Mouse (Mus musculus): ENCODE measurements at regions not wholly inside any gene's neighbourhood (a gene's known extent, or its start where the extent isn't known, plus 50 kb on each side); places are given as distances from the start of the nearest gene placed in this dataset.

GRCm38 (mm10) chr1:184535691-184536090 is 196.7 kb downstream of the Hlx start:
- Histone ChIP-seq H3K36me3 (no peaks in the 10 kb centered on the region), H3K9ac (no peak overlapping the region), H3K4me3 (no peak overlapping the region), H3K4me1 (replicated peaks) (no peaks in the 10 kb centered on the region), H3K27ac (ENCODE audit: poor library complexity, severe bottlenecking) (no peak overlapping the region), H3K27me3 (replicated peaks) (no peaks in the 10 kb centered on the region), H3K4me2 (no peak overlapping the region), H3K9me3 (replicated peaks) (no peaks in the 10 kb centered on the region)
- WGBS, result 92% methylated on average over 3 of the region's 3 CpGs
- no peak for ATAC-seq (ENCODE audit: insufficient number of reproducible peaks, low FRiP score)

DNA sequence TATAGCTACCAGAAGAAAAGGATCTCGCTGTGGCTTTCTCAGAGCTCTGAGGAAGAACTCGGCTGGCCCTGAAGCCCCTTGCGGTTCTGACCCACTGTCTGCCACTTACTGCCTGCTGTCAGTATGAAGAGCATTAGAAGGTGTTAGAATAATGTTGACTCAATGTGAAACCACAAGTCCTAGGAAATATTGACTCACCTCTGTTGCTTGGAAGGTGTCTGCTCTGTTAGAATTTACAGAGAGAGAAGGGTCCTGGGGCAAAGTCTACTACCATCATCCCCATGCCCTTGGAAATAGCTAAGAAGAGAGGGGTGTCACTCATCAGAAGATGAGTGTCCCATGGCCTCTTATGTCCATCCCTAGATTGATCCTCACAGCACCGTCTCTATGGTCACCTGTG is 197.9 kb downstream of the Hlx start:
- H3K4me2 ChIP-seq, result no peak overlapping the region
- 83% methylated on average over 4 of the region's 4 CpGs for WGBS
- ATAC-seq (ENCODE audit: insufficient number of reproducible peaks, low FRiP score), result no peak

GRCm38 (mm10) chr1:184533870-184534269 is 198.5 kb downstream of the Hlx start:
- H3K36me3 ChIP-seq, result no peaks in the 10 kb centered on the region
- no peaks in the 10 kb centered on the region for H3K27me3 ChIP-seq (replicated peaks)
- H3K9ac ChIP-seq, result no peak overlapping the region
- WGBS, result 65% methylated on average over 5 of the region's 5 CpGs
- H3K4me3 ChIP-seq, result no peak overlapping the region
- H3K27ac ChIP-seq (ENCODE audit: poor library complexity, severe bottlenecking), result no peak overlapping the region
- H3K9me3 ChIP-seq (replicated peaks), result no peaks in the 10 kb centered on the region
- no peak overlapping the region for H3K4me2 ChIP-seq
- ATAC-seq (ENCODE audit: insufficient number of reproducible peaks, low FRiP score), result no peak
- H3K4me1 ChIP-seq (replicated peaks), result no peaks in the 10 kb centered on the region

More for the DNA sequence above, 197.9 kb downstream of the Hlx start:
- H3K9ac ChIP-seq, result no peak overlapping the region
- H3K27me3 ChIP-seq (replicated peaks), result no peaks in the 10 kb centered on the region
- H3K4me1 ChIP-seq (replicated peaks), result no peaks in the 10 kb centered on the region
- no peak overlapping the region for H3K27ac ChIP-seq (ENCODE audit: poor library complexity, severe bottlenecking)
- H3K36me3 ChIP-seq, result no peaks in the 10 kb centered on the region
- no peak overlapping the region for H3K4me3 ChIP-seq
- H3K9me3 ChIP-seq (replicated peaks), result no peaks in the 10 kb centered on the region

- Histone ChIP-seq H3K9ac (no peak overlapping the region), H3K4me3 (no peak overlapping the region), H3K27me3 (replicated peaks) (no peaks in the 10 kb centered on the region), H3K36me3 (no peaks in the 10 kb centered on the region), H3K27ac (ENCODE audit: poor library complexity, severe bottlenecking) (no peak overlapping the region), H3K9me3 (replicated peaks) (no peaks in the 10 kb centered on the region), H3K4me1 (replicated peaks) (no peaks in the 10 kb centered on the region), H3K4me2 (no peak overlapping the region)
- 73% methylated on average over 8 of the region's 8 CpGs for WGBS
- no peak for ATAC-seq (ENCODE audit: insufficient number of reproducible peaks, low FRiP score)
Observed at GRCm38 (mm10) chr1:184532488-184533055, 199.8 kb downstream of the Hlx start.

GRCm38 (mm10) chr1:184530606-184531320 is 201.7 kb downstream of the Hlx start:
- ATAC-seq (ENCODE audit: insufficient number of reproducible peaks, low FRiP score), result no peak

DNA sequence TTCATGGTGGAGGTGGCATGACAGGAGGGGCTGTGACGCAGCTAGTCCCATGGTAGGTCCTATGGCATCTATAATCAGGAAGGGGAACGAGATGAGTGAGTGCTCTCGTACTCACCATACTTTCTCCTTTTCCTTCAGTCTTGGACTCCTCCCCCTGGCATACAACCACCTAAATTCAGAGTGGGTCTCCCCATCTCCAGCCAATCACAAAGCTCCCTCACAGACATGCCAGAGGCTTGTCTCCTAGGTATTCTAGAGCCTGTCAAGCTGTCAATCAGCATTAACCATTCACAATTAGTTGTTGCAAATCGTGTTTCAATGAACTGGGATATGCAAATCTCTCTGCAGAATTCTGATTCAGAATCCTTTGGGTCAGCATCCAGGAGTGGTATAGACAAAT is 206.7 kb downstream of the Hlx start:
- no peak for ATAC-seq (ENCODE audit: insufficient number of reproducible peaks, low FRiP score)
- H3K27me3 ChIP-seq (replicated peaks), result no peaks in the 10 kb centered on the region
- 70% methylated on average over 4 of the region's 4 CpGs for WGBS
- H3K4me3 ChIP-seq, result no peak overlapping the region
- no peak overlapping the region for H3K27ac ChIP-seq (ENCODE audit: poor library complexity, severe bottlenecking)
- no peak overlapping the region for H3K9ac ChIP-seq
- H3K9me3 ChIP-seq (replicated peaks), result no peaks in the 10 kb centered on the region
- no peaks in the 10 kb centered on the region for H3K36me3 ChIP-seq
- H3K4me1 ChIP-seq (replicated peaks), result no peaks in the 10 kb centered on the region
- H3K4me2 ChIP-seq, result no peak overlapping the region

More at GRCm38 (mm10) chr1:184530606-184531320, 201.7 kb downstream of the Hlx start:
- Histone ChIP-seq H3K9me3 (replicated peaks) (no peaks in the 10 kb centered on the region), H3K27me3 (replicated peaks) (no peaks in the 10 kb centered on the region), H3K4me3 (no peak overlapping the region), H3K9ac (no peak overlapping the region), H3K36me3 (no peaks in the 10 kb centered on the region), H3K4me1 (replicated peaks) (no peaks in the 10 kb centered on the region), H3K4me2 (no peak overlapping the region), H3K27ac (ENCODE audit: poor library complexity, severe bottlenecking) (no peak overlapping the region)
- whole genome bisulfite sequencing, result 46% methylated on average over 3 of the region's 3 CpGs

DNA sequence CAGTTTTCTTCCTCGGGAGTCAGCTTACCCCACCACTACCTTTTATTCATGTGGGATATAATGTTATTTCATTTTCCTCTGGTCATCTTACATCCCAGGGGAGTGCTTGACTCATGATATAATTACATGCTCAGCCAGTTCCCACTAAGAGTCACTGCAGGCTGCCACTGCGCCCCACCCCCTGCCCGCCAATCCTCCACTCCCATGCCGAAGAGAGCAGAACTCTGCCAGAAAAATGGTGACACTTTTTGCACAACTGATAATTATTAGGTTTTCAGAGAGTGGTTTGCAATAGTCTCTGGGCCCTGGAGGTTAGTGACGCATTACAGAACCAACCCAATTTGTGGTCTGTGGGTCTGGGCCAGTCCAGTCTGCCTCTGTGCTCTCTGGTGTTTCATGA is 212.9 kb downstream of the Hlx start:
- WGBS, result 86% methylated on average over 5 of the region's 5 CpGs
- no peak for ATAC-seq (ENCODE audit: insufficient number of reproducible peaks, low FRiP score)
- H3K4me3 ChIP-seq, result no peak overlapping the region
- H3K27me3 ChIP-seq (replicated peaks), result no peaks in the 10 kb centered on the region
- no peak overlapping the region for H3K4me2 ChIP-seq
- no peaks in the 10 kb centered on the region for H3K36me3 ChIP-seq
- no peak overlapping the region for H3K9ac ChIP-seq
- H3K9me3 ChIP-seq (replicated peaks), result no peaks in the 10 kb centered on the region
- no peaks in the 10 kb centered on the region for H3K4me1 ChIP-seq (replicated peaks)
- H3K27ac ChIP-seq (ENCODE audit: poor library complexity, severe bottlenecking), result no peak overlapping the region

GRCm38 (mm10) chr1:184504663-184505062 is 227.8 kb downstream of the Hlx start:
- H3K9ac ChIP-seq, result no peak overlapping the region
- no peak overlapping the region for H3K4me3 ChIP-seq
- H3K4me2 ChIP-seq, result no peak overlapping the region
- H3K27me3 ChIP-seq (replicated peaks), result no peaks in the 10 kb centered on the region
- ATAC-seq (ENCODE audit: insufficient number of reproducible peaks, low FRiP score), result no peak
- peaks cover 4% of the 10 kb centered on the region for H3K9me3 ChIP-seq (replicated peaks)
- no peaks in the 10 kb centered on the region for H3K36me3 ChIP-seq
- H3K4me1 ChIP-seq (replicated peaks), result no peaks in the 10 kb centered on the region
- 81% methylated on average over 4 of the region's 4 CpGs for WGBS
- no peak overlapping the region for H3K27ac ChIP-seq (ENCODE audit: poor library complexity, severe bottlenecking)

GRCm38 (mm10) chr1:184503827-184504355 is 228.5 kb downstream of the Hlx start:
- no peak overlapping the region for H3K4me2 ChIP-seq
- H3K4me1 ChIP-seq (replicated peaks), result no peaks in the 10 kb centered on the region
- H3K27me3 ChIP-seq (replicated peaks), result no peaks in the 10 kb centered on the region
- no peak overlapping the region for H3K4me3 ChIP-seq
- H3K9me3 ChIP-seq (replicated peaks), result peaks cover 4% of the 10 kb centered on the region
- 84% methylated on average over 4 of the region's 4 CpGs for WGBS
- no peak overlapping the region for H3K27ac ChIP-seq (ENCODE audit: poor library complexity, severe bottlenecking)
- no peak overlapping the region for H3K9ac ChIP-seq
- H3K36me3 ChIP-seq, result no peaks in the 10 kb centered on the region
- no peak for ATAC-seq (ENCODE audit: insufficient number of reproducible peaks, low FRiP score)

GRCm38 (mm10) chr1:184500702-184501101 is 231.7 kb downstream of the Hlx start:
- Histone ChIP-seq H3K27ac (ENCODE audit: poor library complexity, severe bottlenecking) (no peak overlapping the region), H3K4me2 (no peak overlapping the region), H3K36me3 (no peaks in the 10 kb centered on the region), H3K9me3 (replicated peaks) (peaks cover 9% of the 10 kb centered on the region), H3K4me1 (replicated peaks) (no peaks in the 10 kb centered on the region), H3K4me3 (no peak overlapping the region), H3K27me3 (replicated peaks) (no peaks in the 10 kb centered on the region), H3K9ac (no peak overlapping the region)
- no peak for ATAC-seq (ENCODE audit: insufficient number of reproducible peaks, low FRiP score)
- WGBS, result 73% methylated on average over 5 of the region's 5 CpGs

DNA sequence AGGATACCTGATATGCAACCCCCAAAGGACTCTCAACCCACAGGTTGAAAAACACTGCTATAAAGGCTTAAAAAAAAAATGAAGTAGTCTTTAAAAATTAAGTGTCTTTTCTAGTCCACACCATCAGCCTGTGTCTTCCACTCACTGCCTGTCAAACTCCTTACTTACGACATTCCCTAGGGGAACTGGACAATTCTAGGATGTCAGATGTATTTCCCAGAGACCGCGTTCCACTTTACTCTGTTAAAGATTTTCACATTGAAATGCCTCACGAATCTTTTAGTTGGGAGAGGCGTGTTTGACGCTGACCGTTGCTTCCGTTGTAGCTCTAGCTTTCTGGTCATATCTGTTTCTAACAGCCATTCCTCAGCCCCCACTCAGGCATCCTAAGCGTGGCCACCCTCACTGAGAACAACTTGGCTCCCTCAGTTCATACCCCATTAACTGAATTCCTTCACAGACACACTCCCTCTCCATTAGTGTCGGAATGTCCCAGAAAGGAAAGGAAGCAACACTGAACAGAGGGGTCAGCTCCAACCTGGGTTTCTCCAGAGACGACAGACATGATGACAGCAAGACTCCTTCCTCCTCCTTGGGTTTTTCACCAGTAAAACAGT is 233.4 kb downstream of the Hlx start:
- H3K4me2 ChIP-seq, result no peak overlapping the region
- H3K4me3 ChIP-seq, result no peak overlapping the region
- peaks cover 9% of the 10 kb centered on the region for H3K9me3 ChIP-seq (replicated peaks)
- no peak for ATAC-seq (ENCODE audit: insufficient number of reproducible peaks, low FRiP score)
- H3K4me1 ChIP-seq (replicated peaks), result no peaks in the 10 kb centered on the region
- no peaks in the 10 kb centered on the region for H3K36me3 ChIP-seq
- 57% methylated on average over 11 of the region's 11 CpGs for WGBS
- no peak overlapping the region for H3K27ac ChIP-seq (ENCODE audit: poor library complexity, severe bottlenecking)
- no peak overlapping the region for H3K9ac ChIP-seq
- H3K27me3 ChIP-seq (replicated peaks), result no peaks in the 10 kb centered on the region

Measured in heart, embryonic 12.5 days (tissue).